Mouse (Mus musculus) intestine, embryonic 15.5 days (tissue): Measurements from ENCODE around the gene Rnf227. TPM values are rescaled to one million over a fixed set of nuclear protein-coding genes. Genes with fewer than 3 reads are reported as not detected.

Experiments
- ATAC-seq: fragments of 200-750 bp; cut with Nextera tagmentation; 2 replicates; pipeline ENCODE4 v1.8.0; 2017; ENCODE audit warnings: moderate TSS enrichment, moderate library complexity
- H3K27ac ChIP-seq: fragments of 300-500 bp; sonication (generic); 2 replicates; pipeline ENCODE4 v1.5.1; 2015; ENCODE audit warnings: mild to moderate bottlenecking, inconsistent platforms
- H3K27me3 ChIP-seq: fragments of 300-500 bp; sonication (generic); replicated peaks from 2 replicates; pipeline ENCODE4 v1.6.1; 2015; ENCODE audit warnings: inconsistent platforms
- H3K36me3 ChIP-seq: fragments of 300-500 bp; sonication (generic); 2 replicates; pipeline ENCODE4 v1.6.1; 2015; ENCODE audit warnings: inconsistent platforms
- H3K4me1 ChIP-seq: fragments of 300-500 bp; sonication (generic); replicated peaks from 2 replicates; pipeline ENCODE4 v1.6.1; 2015; ENCODE audit warnings: inconsistent platforms
- H3K4me2 ChIP-seq: fragments of 300-500 bp; sonication (generic); replicated peaks from 2 replicates; pipeline ENCODE4 v1.6.1; 2015; ENCODE audit warnings: mild to moderate bottlenecking, inconsistent platforms
- H3K4me3 ChIP-seq: fragments of 300-500 bp; sonication (generic); replicated peaks from 2 replicates; pipeline ENCODE4 v1.5.1; 2015; ENCODE audit warnings: inconsistent platforms
- H3K9ac ChIP-seq: fragments of 300-500 bp; sonication (generic); 2 replicates; pipeline ENCODE4 v1.6.1; 2015; ENCODE audit warnings: inconsistent platforms
- H3K9me3 ChIP-seq: fragments of 300-500 bp; sonication (generic); 2 replicates; pipeline ENCODE4 v1.6.1; 2016; ENCODE audit warnings: inconsistent platforms
- WGBS: fragments of 180-500 bp; shearing (Covaris S2); methylation state at CpG from one replicate; pipeline ENCODE4 v1.1.7; 2015; 5-methylcytosine and 5-hydroxymethylcytosine counted together
- polyA plus RNA-seq: library from polyadenylated mRNA; unstranded; fragments of >200 nt; fragmentation: Nextera tagmentation; extraction: Ambion mirVana; gene quantifications from 2 replicates; pipeline ENCODE4 v1.2.1, GENCODE M21; 2015

The Rnf227 gene
- polyA plus RNA-seq, 1 experiment from 2014 or later, result 10.9 TPM

DNA sequence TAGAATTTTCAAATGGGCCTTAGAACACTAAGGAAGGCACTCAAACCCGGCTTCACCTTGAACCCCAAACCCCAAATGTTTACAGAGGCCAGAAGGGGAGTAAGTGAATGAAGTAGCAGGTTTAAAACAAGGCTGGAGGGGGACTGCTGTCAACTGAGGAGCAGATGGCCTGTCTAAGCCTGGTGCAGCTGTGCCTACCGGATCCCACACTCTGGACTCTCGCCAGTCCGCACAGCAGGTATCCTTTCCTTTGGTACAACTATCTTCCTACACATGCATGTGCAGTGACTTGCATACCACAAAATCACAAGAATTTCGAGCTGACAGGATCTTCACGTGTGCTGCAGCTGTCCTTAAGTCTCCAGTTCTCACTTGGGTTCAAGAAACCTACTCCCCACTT lies 18.3 kb upstream of the Rnf227 start:
- 0 out of 2 replicates have a peak overlapping the region, but pooled peaks have one; percentile 68 for H3K9ac ChIP-seq
- H3K9me3 ChIP-seq, result no peaks in the 10 kb centered on the region
- H3K4me3 ChIP-seq, result no peak overlapping the region
- H3K4me2 ChIP-seq, result peak overlapping the region; percentile 76
- H3K27me3 ChIP-seq, result no peaks in the 10 kb centered on the region
- WGBS, result 73% methylated on average over 6 of the region's 6 CpGs
- ATAC-seq, result no peak
- no peak overlapping the region for H3K27ac ChIP-seq
- peaks cover 14% of the 10 kb centered on the region for H3K36me3 ChIP-seq
- H3K4me1 ChIP-seq, result peaks cover 33% of the 10 kb centered on the region

DNA sequence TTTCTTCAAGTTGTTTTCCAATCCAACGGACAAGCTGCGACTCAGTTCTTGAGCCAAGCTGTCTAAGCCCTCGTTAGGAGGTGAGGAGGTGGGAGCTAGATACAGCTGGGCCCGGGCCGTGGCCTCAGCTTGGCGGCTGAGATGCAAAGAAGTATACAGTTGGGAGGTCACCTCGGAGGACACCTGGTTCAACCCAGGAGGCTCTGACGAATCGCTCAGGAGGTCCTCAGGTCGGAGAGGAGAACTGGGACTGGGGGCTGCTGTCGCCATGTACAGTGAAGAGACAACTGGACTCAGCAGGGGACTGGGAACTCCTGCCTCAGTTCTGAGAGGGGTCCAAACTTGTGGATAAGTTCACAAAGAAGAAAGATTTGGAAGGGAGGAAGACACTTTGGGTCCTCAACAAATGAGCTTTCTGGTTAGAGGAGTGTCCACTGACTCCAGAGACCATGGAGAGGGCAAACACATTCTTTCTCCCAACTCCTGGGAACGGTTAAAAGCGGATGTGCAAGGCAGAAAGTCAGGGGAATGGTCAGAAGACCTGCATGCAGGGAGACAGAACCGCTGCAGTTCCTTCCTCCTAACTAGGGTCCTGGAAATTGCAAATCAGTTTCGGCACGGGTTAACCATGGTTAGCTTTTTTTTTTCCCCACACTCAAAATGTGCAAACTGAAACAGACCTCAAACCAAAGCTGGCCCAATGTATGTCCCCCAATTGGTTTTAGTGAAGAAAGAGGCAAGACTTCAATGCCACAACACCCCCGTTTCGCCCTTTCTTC lies 17.4 kb upstream of the Rnf227 start:
- Histone ChIP-seq H3K27ac (peak overlapping the region; percentile 89), H3K4me1 (peaks cover 33% of the 10 kb centered on the region), H3K4me2 (peak overlapping the region; percentile 76), H3K9ac (peak overlapping the region; percentile 68), H3K27me3 (peaks cover 5% of the 10 kb centered on the region; the same call in 1 of the 2 replicates), H3K4me3 (peak overlapping the region; percentile 58), H3K9me3 (no peaks in the 10 kb centered on the region), H3K36me3 (peaks cover 14% of the 10 kb centered on the region)
- no peak for ATAC-seq
- WGBS, result 18% methylated on average over 18 of the region's 18 CpGs

GRCm38 (mm10) chr11:69323667-69324111 lies 16.6 kb upstream of the Rnf227 start, which contains the start of the genes Cntrob and Trappc1:
Gene Cntrob, minus strand, starts transcription at chr11:69323775.
Gene Trappc1, plus strand, starts transcription at chr11:69323980.
- H3K9ac ChIP-seq, result peak within 1 kb of the TSS; percentile 68
- peak within 1 kb of the TSS; percentile 89 for H3K27ac ChIP-seq
- H3K4me3 ChIP-seq, result peak within 1 kb of the TSS; percentile 58
- peak within 1 kb of the TSS; percentile 76 for H3K4me2 ChIP-seq
- peak; percentile 94 for ATAC-seq
- H3K9me3 ChIP-seq, result no peaks in the 10 kb centered on the region
- WGBS, result under 1% methylated on average over 30 of the region's 30 CpGs
- peaks cover 5% of the 10 kb centered on the region; the same call in 1 of the 2 replicates for H3K27me3 ChIP-seq
- peaks cover 33% of the 10 kb centered on the region for H3K4me1 ChIP-seq
- H3K36me3 ChIP-seq, result peaks cover 12% of the 10 kb centered on the region

DNA sequence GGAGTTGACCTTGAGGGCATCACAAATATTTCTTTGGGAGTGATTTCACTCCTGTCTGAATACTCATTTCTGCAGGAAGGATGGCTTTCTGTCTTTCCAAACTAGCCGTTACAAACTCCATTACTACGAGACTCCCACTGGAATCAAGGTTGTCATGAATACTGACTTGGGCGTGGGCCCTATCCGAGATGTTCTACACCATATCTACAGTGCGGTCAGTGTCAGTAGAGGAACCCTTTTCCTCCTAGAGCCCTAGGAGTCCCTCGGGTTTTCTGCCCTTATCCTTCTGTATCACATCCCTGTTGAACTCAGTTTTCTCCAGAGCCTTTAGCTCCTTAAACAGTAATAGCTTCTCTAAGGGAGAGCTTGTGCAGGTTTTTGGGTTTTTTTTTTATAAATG lies 15.5 kb upstream of the Rnf227 start:
- Histone ChIP-seq H3K36me3 (peaks cover 6% of the 10 kb centered on the region; the same call in 1 of the 2 replicates), H3K9ac (0 out of 2 replicates have a peak overlapping the region, but pooled peaks have one; percentile 65), H3K4me3 (peak overlapping the region; percentile 58), H3K4me1 (peaks cover 33% of the 10 kb centered on the region), H3K27me3 (peaks cover 5% of the 10 kb centered on the region; the same call in 1 of the 2 replicates), H3K27ac (no peak overlapping the region), H3K9me3 (no peaks in the 10 kb centered on the region), H3K4me2 (peak overlapping the region; percentile 74)
- no peak for ATAC-seq
- WGBS, result 82% methylated on average over 6 of the region's 6 CpGs

DNA sequence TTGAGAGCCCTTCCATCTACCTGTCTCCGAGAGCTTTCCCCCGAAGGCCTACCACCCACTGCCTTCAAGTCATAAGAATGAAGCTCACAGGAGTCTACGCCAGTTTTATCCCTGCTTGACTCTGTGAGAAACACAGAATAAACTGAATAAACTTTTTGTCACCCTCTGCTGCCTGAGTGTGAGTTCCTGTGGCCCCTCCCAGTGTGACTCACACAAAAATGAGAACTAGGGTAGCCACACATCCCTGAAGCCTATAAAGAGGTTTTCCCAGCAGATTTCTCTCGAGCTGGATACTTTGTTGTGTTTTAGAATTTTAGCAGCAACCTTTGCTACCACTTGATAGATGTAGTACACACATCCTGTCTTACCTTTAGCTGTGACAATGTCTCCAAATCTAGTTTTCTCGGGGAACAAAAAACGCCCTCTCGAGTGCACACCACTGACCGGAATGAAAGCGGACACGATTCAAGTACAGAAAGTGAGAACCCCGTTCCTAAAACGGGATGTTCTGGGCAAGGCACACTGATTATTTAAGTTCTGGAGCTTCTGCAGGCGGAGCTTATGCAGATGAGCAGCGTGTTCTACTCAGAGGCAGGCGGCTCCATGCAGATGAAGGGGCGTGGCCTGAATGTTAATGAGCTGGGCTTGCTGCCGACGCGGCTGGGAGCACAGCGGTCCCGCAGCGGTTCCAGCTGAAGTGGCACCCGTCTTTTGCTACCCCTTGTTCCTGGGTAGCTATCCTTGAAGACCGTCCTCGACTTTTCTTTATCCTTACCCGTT lies 14.4 kb upstream of the Rnf227 start, which contains the start of gene Kcnab3:
Gene Kcnab3 (plus strand): TSS at position 631 of the 780 bp plus-strand sequence.
- no peaks in the 10 kb centered on the region for H3K9me3 ChIP-seq
- peak within 1 kb of the TSS; percentile 48 for H3K4me3 ChIP-seq
- WGBS, result 10% methylated on average over 26 of the region's 26 CpGs
- H3K27me3 ChIP-seq, result peaks cover 5% of the 10 kb centered on the region; the same call in 1 of the 2 replicates
- H3K9ac ChIP-seq, result peak within 1 kb of the TSS; percentile 58
- ATAC-seq, result peak; percentile 72
- H3K27ac ChIP-seq, result peak within 1 kb of the TSS; percentile 20; the same call in 1 of the 2 replicates
- no peaks in the 10 kb centered on the region; the same call in 1 of the 2 replicates for H3K36me3 ChIP-seq
- peaks cover 33% of the 10 kb centered on the region for H3K4me1 ChIP-seq
- peak within 1 kb of the TSS; percentile 97 for H3K4me2 ChIP-seq

- H3K27me3 ChIP-seq, result peaks cover 5% of the 10 kb centered on the region; the same call in 1 of the 2 replicates
- peak overlapping the region; percentile 48 for H3K4me3 ChIP-seq
- no peak overlapping the region for H3K27ac ChIP-seq
- WGBS, result 1% methylated on average over 45 of the region's 45 CpGs
- H3K36me3 ChIP-seq, result no peaks in the 10 kb centered on the region
- 0 out of 2 replicates have a peak, but pooled peaks have one; percentile 4 for ATAC-seq
- peaks cover 40% of the 10 kb centered on the region for H3K4me1 ChIP-seq
- peak overlapping the region; percentile 58 for H3K9ac ChIP-seq
- peak overlapping the region; percentile 97 for H3K4me2 ChIP-seq
- H3K9me3 ChIP-seq, result no peaks in the 10 kb centered on the region
Observed at GRCm38 (mm10) chr11:69326408-69327156, 13.7 kb upstream of the Rnf227 start.

DNA sequence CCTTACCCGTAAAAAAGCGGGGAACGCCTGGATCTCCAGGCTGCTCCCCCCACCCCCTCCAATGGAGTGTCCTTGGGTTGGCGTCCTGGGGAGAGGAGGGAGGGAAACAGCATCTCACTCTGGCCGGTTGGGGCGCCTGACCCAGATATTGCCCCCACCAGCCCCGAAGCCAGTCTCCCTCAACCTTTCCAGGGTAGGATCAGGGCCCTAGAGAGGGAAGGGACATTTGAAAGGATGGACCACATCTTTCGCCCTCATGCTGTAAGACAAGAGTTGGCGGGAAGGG lies 13.2 kb upstream of the Rnf227 start:
- no peak for ATAC-seq
- H3K4me2 ChIP-seq, result peak overlapping the region; percentile 97
- 0 out of 2 replicates have a peak overlapping the region, but pooled peaks have one; percentile 48 for H3K4me3 ChIP-seq
- no peak overlapping the region for H3K9ac ChIP-seq
- H3K36me3 ChIP-seq, result no peaks in the 10 kb centered on the region
- H3K9me3 ChIP-seq, result no peaks in the 10 kb centered on the region
- 20% methylated on average over 9 of the region's 9 CpGs for WGBS
- peaks cover 5% of the 10 kb centered on the region; the same call in 1 of the 2 replicates for H3K27me3 ChIP-seq
- H3K4me1 ChIP-seq, result peaks cover 39% of the 10 kb centered on the region
- no peak overlapping the region for H3K27ac ChIP-seq

DNA sequence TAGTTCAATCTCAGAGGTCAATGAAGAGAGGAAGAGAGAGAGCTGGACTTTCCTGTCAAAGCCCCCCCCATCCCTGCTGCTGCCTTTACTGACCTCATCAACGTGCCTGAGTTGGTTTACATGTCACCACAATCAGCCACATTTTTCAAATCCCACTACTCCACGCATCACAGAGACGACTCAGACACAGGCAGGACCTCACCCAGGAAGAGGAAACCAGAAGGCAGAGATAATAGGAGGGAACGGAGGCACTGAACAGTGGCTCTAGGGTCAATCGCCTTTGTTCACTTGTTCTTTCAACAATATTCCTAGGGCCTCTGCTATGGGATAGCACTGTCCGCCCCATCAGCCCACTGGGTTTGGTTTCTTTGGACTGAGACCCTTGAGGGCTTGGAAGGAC lies 12.6 kb upstream of the Rnf227 start:
- no peaks in the 10 kb centered on the region for H3K36me3 ChIP-seq
- H3K4me2 ChIP-seq, result no peak overlapping the region
- H3K9me3 ChIP-seq, result no peaks in the 10 kb centered on the region
- peaks cover 39% of the 10 kb centered on the region for H3K4me1 ChIP-seq
- peaks cover 5% of the 10 kb centered on the region; the same call in 1 of the 2 replicates for H3K27me3 ChIP-seq
- 51% methylated on average over 6 of the region's 6 CpGs for WGBS
- no peak for ATAC-seq
- no peak overlapping the region for H3K4me3 ChIP-seq
- no peak overlapping the region for H3K9ac ChIP-seq
- H3K27ac ChIP-seq, result no peak overlapping the region

- ATAC-seq, result no peak
- H3K4me3 ChIP-seq, result no peak overlapping the region
- peaks cover 5% of the 10 kb centered on the region; the same call in 1 of the 2 replicates for H3K27me3 ChIP-seq
- H3K9me3 ChIP-seq, result no peaks in the 10 kb centered on the region
- H3K4me2 ChIP-seq, result no peak overlapping the region
- peaks cover 41% of the 10 kb centered on the region for H3K4me1 ChIP-seq
- 90% methylated on average over 6 of the region's 6 CpGs for WGBS
- H3K27ac ChIP-seq, result no peak overlapping the region
- no peaks in the 10 kb centered on the region for H3K36me3 ChIP-seq
- no peak overlapping the region for H3K9ac ChIP-seq
Observed at GRCm38 (mm10) chr11:69328517-69328916, 11.7 kb upstream of the Rnf227 start.

- no peak for ATAC-seq
- peak overlapping the region; percentile 83 for H3K4me2 ChIP-seq
- no peaks in the 10 kb centered on the region for H3K9me3 ChIP-seq
- H3K27ac ChIP-seq, result 0 out of 2 replicates have a peak overlapping the region, but pooled peaks have one; percentile 13
- 0 out of 2 replicates have a peak overlapping the region, but pooled peaks have one; percentile 10 for H3K9ac ChIP-seq
- H3K27me3 ChIP-seq, result peaks cover 5% of the 10 kb centered on the region; the same call in 1 of the 2 replicates
- peaks cover 27% of the 10 kb centered on the region for H3K4me1 ChIP-seq
- H3K4me3 ChIP-seq, result peak overlapping the region; percentile 57; the same call in 1 of the 2 replicates
- no peaks in the 10 kb centered on the region for H3K36me3 ChIP-seq
- WGBS, result 84% methylated on average over 6 of the region's 6 CpGs
Observed at GRCm38 (mm10) chr11:69331152-69331551, 9.1 kb upstream of the Rnf227 start.

- peak overlapping the region; percentile 83 for H3K4me2 ChIP-seq
- WGBS, result 1% methylated on average over 24 of the region's 24 CpGs
- peak overlapping the region; percentile 57 for H3K4me3 ChIP-seq
- H3K27ac ChIP-seq, result peak overlapping the region; percentile 51
- H3K27me3 ChIP-seq, result peaks cover 5% of the 10 kb centered on the region; the same call in 1 of the 2 replicates
- H3K36me3 ChIP-seq, result no peaks in the 10 kb centered on the region
- peak overlapping the region; percentile 54 for H3K9ac ChIP-seq
- peak; percentile 67 for ATAC-seq
- no peaks in the 10 kb centered on the region for H3K9me3 ChIP-seq
- H3K4me1 ChIP-seq, result peaks cover 22% of the 10 kb centered on the region
Observed at GRCm38 (mm10) chr11:69331929-69332405, 8.3 kb upstream of the Rnf227 start.
